Mouse (Mus musculus): ENCODE measurements at regions not wholly inside any gene's neighbourhood (a gene's known extent, or its start where the extent isn't known, plus 50 kb on each side); places are given as distances from the start of the nearest gene placed in this dataset. TPM values are rescaled to one million over a fixed set of nuclear protein-coding genes. Genes with fewer than 3 reads are reported as not detected.

- TF ChIP-seq EP300 (IDR thresholded peaks at IDR 0.05; ENCODE audit: low read depth) (no peak), CTCF (IDR thresholded peaks at IDR 0.05; ENCODE audit: low read depth) (no peak)
- no peak overlapping the region for H3K27ac ChIP-seq (ENCODE audit: low read depth)
- no peak overlapping the region for H3K4me3 ChIP-seq (ENCODE audit: low read depth, low read length)
- H3K36me3 ChIP-seq (replicated peaks; ENCODE audit: control insufficient read depth, insufficient read depth, low read length) = no peaks in the 10 kb centered on the region
- H3K4me2 ChIP-seq (ENCODE audit: low read depth, low read length) = no peak overlapping the region
- H3K27me3 ChIP-seq (ENCODE audit: control insufficient read depth, insufficient read depth, low read length) = no peaks in the 10 kb centered on the region
- H3K9ac ChIP-seq (replicated peaks; ENCODE audit: low read depth, low read length) = no peak overlapping the region
- no peaks in the 10 kb centered on the region for H3K9me3 ChIP-seq (replicated peaks; ENCODE audit: control insufficient read depth, low read length)
- DNase-seq (ENCODE audit: low spot score) = no peak
- no peaks in the 10 kb centered on the region for H3K4me1 ChIP-seq (ENCODE audit: control insufficient read depth, insufficient read depth)
- WGBS = 62% methylated on average over 9 of the region's 9 CpGs
- no peak for ATAC-seq (ENCODE audit: insufficient read depth, low read depth)
Observed at GRCm38 (mm10) chr1:12636326-12637147, 1222.6 kb downstream of the A830018L16Rik start.

GRCm38 (mm10) chr1:12640983-12641382 is 1227.1 kb downstream of the A830018L16Rik start:
- no peak overlapping the region for H3K9ac ChIP-seq (replicated peaks; ENCODE audit: low read depth, low read length)
- no peak overlapping the region for H3K27ac ChIP-seq (ENCODE audit: low read depth)
- H3K4me2 ChIP-seq (ENCODE audit: low read depth, low read length) = no peak overlapping the region
- no peaks in the 10 kb centered on the region for H3K27me3 ChIP-seq (ENCODE audit: control insufficient read depth, insufficient read depth, low read length)
- whole genome bisulfite sequencing = 45% methylated on average over 4 of the region's 4 CpGs
- no peaks in the 10 kb centered on the region for H3K36me3 ChIP-seq (replicated peaks; ENCODE audit: control insufficient read depth, insufficient read depth, low read length)
- TF ChIP-seq EP300 (IDR thresholded peaks at IDR 0.05; ENCODE audit: low read depth) (no peak), CTCF (IDR thresholded peaks at IDR 0.05; ENCODE audit: low read depth) (no peak)
- no peak overlapping the region for H3K4me3 ChIP-seq (ENCODE audit: low read depth, low read length)
- H3K4me1 ChIP-seq (ENCODE audit: control insufficient read depth, insufficient read depth) = no peaks in the 10 kb centered on the region
- H3K9me3 ChIP-seq (replicated peaks; ENCODE audit: control insufficient read depth, low read length) = no peaks in the 10 kb centered on the region
- DNase-seq (ENCODE audit: low spot score) (no peak), ATAC-seq (ENCODE audit: insufficient read depth, low read depth) (no peak)

Small RNA genes in the stretch of these regions (microRNA-seq; reads per million reads assigned to microRNA genes)
- gene Mir6341 = not detected

All from heart, postnatal 0 days (tissue).